Comparison of ENCODE assay signal across 1 mouse cellular context in genomic region chr7:12834162-12835120, GRCm38 (mm10).
A peak's percentile ranks its signal among the peaks of the same experiment; 100 is the strongest.
TF ChIP-seq lines count a peak whose summit lies in the region.

Gene Zfp110 (plus strand): TSS chr7:12834761.

TF ChIP-seq in CH12.LX, 34 proteins besides CTCF, POLR2A, EP300 and RAD21 (continued from another document):
- TF ChIP-seq IRF4 (IDR thresholded peaks at IDR 0.05; ENCODE audit: low read depth, low read length) = peak; percentile 52; the same call in 1 of the 2 replicates
- no peak for TF ChIP-seq USF1 (IDR thresholded peaks at IDR 0.05; ENCODE audit: low read depth, low read length)
- no peak for TF ChIP-seq ZKSCAN1 (IDR thresholded peaks at IDR 0.05; ENCODE audit: borderline replicate concordance, low read depth, low read length)
- TF ChIP-seq CHD2 (IDR thresholded peaks at IDR 0.05; ENCODE audit: low read length) = no peak; the same call in 1 of the 2 replicates
- TF ChIP-seq ELF1 (IDR thresholded peaks at IDR 0.05; ENCODE audit: low read depth, low read length) = peak; percentile 84
- peak; percentile 60; the same call in 1 of the 2 replicates for TF ChIP-seq TBP (conservative IDR thresholded peaks at IDR 0.05; ENCODE audit: low read depth, low read length)
- TF ChIP-seq E2F4 (IDR thresholded peaks at IDR 0.05; ENCODE audit: insufficient replicate concordance, low read depth, low read length) = no peak
- TF ChIP-seq MAZ (IDR thresholded peaks at IDR 0.05; ENCODE audit: low read depth, low read length) = peak; percentile 68; the same call in 1 of the 2 replicates
- TF ChIP-seq ZNF384 (IDR thresholded peaks at IDR 0.05; ENCODE audit: low read depth, low read length) = no peak
- 0 out of 2 replicates have a peak, but pooled peaks have one; percentile 47 for TF ChIP-seq POLR2AphosphoS2 (IDR thresholded peaks at IDR 0.05; ENCODE audit: low read depth, low read length)
